In genomic region chr11:98512881-98513280, GRCm38 (mm10) we compare ENCODE assay signal across 14 mouse cellular contexts. TPM values are rescaled to one million over a fixed set of nuclear protein-coding genes. Genes with fewer than 3 reads are reported as not detected.
"Had no signal": no experiment of that assay in that cellular context is flagged by ENCODE, and none has a peak within 500 bp of the region (broad histone marks: within the 10 kb centered on the region; RNA-seq: fewer than 3 reads in every experiment).

No protein-coding gene starts in this region.

- DNase-seq: kidney, adult 8-10 months; kidney, postnatal 36 days; left cerebral cortex, postnatal 4 days; lung, adult 18-20 months; lung, postnatal 4 days; midbrain, embryonic 14.5 days; right cerebral cortex, postnatal 25 days had no signal

- ATAC-seq: intestine, embryonic 16.5 days had no signal

RNA-seq across cellular contexts. Expression of gene Ikzf3, which starts 33.0 kb away (rescaled TPM):
- total RNA-seq: layer of hippocampus, postnatal 10 days had no signal
- polyA plus RNA-seq: midbrain, embryonic 14.5 days had no signal

RNA-seq across cellular contexts. Expression of gene Zpbp2, which starts 38.0 kb away (rescaled TPM):
- total RNA-seq: layer of hippocampus, adult 2 months; layer of hippocampus, postnatal 10 days; left cerebral cortex, postnatal 4 days had no signal
- polyA plus RNA-seq: liver, adult 2 months; lung, embryonic 16.5 days; midbrain, embryonic 14.5 days; neural tube, embryonic 14.5 days; small intestine, adult 2 months had no signal
